Mouse (Mus musculus) liver, adult 2 months (tissue): ENCODE data around the gene Atxn7l1.

ENCODE experiments used
- CTCF ChIP-seq: fragments of 200-500 bp; IDR thresholded peaks from 2 replicates; pipeline ENCODE4 v1.5.1; 2011; ENCODE audit warnings: low read depth, low read length, control low read depth
- POLR2A ChIP-seq: fragments of 200-500 bp; IDR thresholded peaks from 2 replicates; pipeline ENCODE4 v1.6.1; 2011; ENCODE audit warnings: low read length, control low read depth; ENCODE audit not compliant: insufficient read depth; ENCODE audit errors: extremely low read depth

DNA sequence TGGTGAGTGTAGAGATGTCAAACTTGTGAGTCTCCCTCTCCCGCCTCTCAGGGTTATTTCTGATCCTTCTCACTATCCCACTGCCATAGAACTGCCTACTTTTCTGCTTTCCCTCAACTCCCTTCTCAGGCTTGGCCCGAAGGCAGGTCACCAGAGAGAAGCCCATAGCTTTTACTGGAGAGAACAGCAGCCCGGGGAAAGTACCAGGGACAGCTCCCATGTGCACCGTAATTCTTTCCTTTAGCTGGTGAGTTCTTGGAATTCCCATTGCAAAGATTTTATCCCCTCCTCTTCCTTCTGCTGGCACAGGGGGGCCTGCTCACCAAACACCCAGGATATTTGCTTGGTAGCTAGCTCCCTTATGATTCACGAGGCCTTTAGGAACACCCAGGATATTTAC is 190.7 kb downstream of the Atxn7l1 start:
- TF ChIP-seq CTCF, result no peak
- TF ChIP-seq POLR2A, result no peak
